Mouse (Mus musculus): ENCODE data around the gene Fmc1.

Fmc1 gene

GRCm38 (mm10) chr6:38552636-38553000, 19.3 kb downstream of the Fmc1 start:
- no peak for DNase-seq

- no peak for DNase-seq
Observed at GRCm38 (mm10) chr6:38576096-38576495, 42.8 kb downstream of the Fmc1 start.

GRCm38 (mm10) chr6:38580112-38580857, 47.0 kb downstream of the Fmc1 start:
- no peak for DNase-seq

GRCm38 (mm10) chr6:38581711-38582110, 48.4 kb downstream of the Fmc1 start:
- no peak for DNase-seq

Data from right cerebral cortex, postnatal 14 days (tissue).